Mouse (Mus musculus) cortical plate, adult 2 months (tissue): Measurements from ENCODE around the gene Syde2.

Source experiments
- CTCF ChIP-seq: fragments of 200-500 bp; IDR thresholded peaks from 2 replicates; pipeline ENCODE4 v1.5.1; 2011; ENCODE audit warnings: mild to moderate bottlenecking, control low read depth, low read length; ENCODE audit not compliant: insufficient read depth; ENCODE audit errors: extremely low read depth
- POLR2A ChIP-seq: fragments of 200-500 bp; IDR thresholded peaks from 2 replicates; pipeline ENCODE4 v1.6.1; 2011; ENCODE audit warnings: mild to moderate bottlenecking, low read length, control low read depth; ENCODE audit not compliant: insufficient read depth; ENCODE audit errors: extremely low read depth

DNA sequence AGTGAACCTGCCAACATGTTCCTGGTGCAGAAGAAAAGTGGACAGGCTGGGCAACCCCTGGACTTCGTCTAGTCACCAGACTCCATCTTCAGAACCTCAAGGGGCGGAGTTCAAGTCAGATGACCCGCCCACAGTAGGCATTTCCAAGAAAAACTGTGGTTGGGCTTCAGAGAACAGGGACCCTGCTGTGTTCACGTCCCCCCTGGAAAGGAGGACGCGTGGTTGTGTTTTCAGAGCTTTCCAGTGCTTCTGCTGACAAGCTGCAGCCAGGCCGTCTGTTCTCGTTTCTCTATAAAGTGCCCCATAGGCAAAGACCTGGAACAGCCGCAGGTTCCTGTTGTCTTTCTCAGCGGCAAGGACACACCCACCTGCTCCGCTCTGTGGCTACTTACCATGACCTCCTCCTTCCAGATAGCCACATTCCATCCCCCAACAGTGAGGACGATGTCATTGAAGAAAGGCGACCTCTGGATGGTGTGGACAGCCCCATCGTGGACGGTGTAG, 60.1 kb downstream of the Syde2 start:
- TF ChIP-seq POLR2A = no peak
- TF ChIP-seq CTCF = no peak
